Mouse (Mus musculus) kidney, adult 2 months (tissue): ENCODE results near the gene Tmem28. TPM values are rescaled to one million over a fixed set of nuclear protein-coding genes. Genes with fewer than 3 reads are reported as not detected.

Experiments
- DNase-seq: peaks from one replicate; pipeline ENCODE4 v3.0.0; 2021
- H3K27ac ChIP-seq: fragments of 200-500 bp; 2 replicates; pipeline ENCODE4 v1.5.1; 2012; ENCODE audit warnings: low read depth, low read length, control low read depth, inconsistent platforms; ENCODE audit not compliant: insufficient read depth
- H3K27me3 ChIP-seq: fragments of 200-500 bp; replicated peaks from 2 replicates; pipeline ENCODE4 v1.6.1; 2012; ENCODE audit warnings: mild to moderate bottlenecking, moderate library complexity, low read length, inconsistent platforms; ENCODE audit not compliant: control insufficient read depth, insufficient read depth
- H3K36me3 ChIP-seq: fragments of 200-500 bp; 2 replicates; pipeline ENCODE4 v1.6.1; 2012; ENCODE audit warnings: mild to moderate bottlenecking, moderate library complexity, low read length, inconsistent platforms; ENCODE audit not compliant: control insufficient read depth, insufficient read depth
- H3K4me1 ChIP-seq: fragments of 200-500 bp; 2 replicates; pipeline ENCODE4 v1.6.1; 2011; ENCODE audit warnings: low read length; ENCODE audit not compliant: control insufficient read depth, insufficient read depth
- H3K4me3 ChIP-seq: fragments of 200-500 bp; 2 replicates; pipeline ENCODE4 v1.5.1; 2011; ENCODE audit warnings: mild to moderate bottlenecking, low read depth, low read length, control low read depth; ENCODE audit not compliant: insufficient read depth
- CTCF ChIP-seq: fragments of 200-500 bp; conservative IDR thresholded peaks from 2 replicates; pipeline ENCODE4 v1.5.1; 2011; ENCODE audit warnings: low read depth, mild to moderate bottlenecking, control low read depth, low read length, moderate library complexity, mixed read lengths; ENCODE audit not compliant: insufficient read depth, insufficient read length
- POLR2A ChIP-seq: fragments of 200-500 bp; IDR thresholded peaks from one replicate; pipeline ENCODE4 v1.6.1; 2011; ENCODE audit warnings: low read depth, low read length, control low read depth
- WGBS: fragments of 180-500 bp; shearing (Covaris S2); methylation state at CpG from one replicate; pipeline ENCODE4 v1.1.7; 2018; 5-methylcytosine and 5-hydroxymethylcytosine counted together
- polyA plus RNA-seq: library from polyadenylated mRNA; depleted of rRNA; stranded (reverse); fragments of >200 nt; gene quantifications from 2 replicates; pipeline ENCODE4 v1.2.3, GENCODE M21; 2012; rRNA removed

Tmem28 gene
- polyA plus RNA-seq = 1.0 and 1.1 TPM in 2 replicates

DNA sequence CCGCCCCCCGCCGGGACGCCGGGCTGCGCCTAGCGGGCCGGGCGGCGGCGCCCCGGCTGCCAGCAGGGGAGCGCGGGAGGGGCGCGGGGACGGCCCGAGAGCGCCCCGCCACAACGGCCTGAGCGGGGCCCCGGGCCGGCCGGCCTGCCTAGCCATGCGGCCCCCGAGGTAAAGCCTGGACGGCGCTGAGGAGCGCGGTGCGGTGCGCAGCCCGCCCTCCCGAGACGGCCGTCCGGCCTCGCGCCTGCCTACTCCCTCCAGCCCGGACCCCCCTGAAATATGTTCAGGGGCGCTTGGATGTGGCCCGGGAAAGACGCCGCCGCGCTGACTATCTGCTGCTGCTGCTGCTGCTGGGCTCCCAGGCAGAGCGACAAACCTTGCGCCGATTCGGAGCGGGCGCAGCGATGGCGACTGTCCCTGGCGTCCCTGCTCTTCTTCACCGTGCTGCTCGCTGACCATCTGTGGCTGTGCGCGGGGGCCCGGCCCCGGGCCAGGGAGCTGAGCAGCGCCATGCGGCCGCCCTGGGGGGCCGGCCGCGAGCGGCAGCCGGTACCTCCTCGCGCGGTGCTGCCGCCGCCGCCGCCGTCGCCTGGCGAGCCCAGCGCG lies at the start of gene Tmem28:
Gene Tmem28, plus strand, starts transcription at position 232 of the 606 bp plus-strand sequence.
- H3K4me1 ChIP-seq = no peaks in the 10 kb centered on the region
- no peak within 1 kb of the TSS for H3K27ac ChIP-seq
- H3K4me3 ChIP-seq = peak within 1 kb of the TSS; percentile 54; the same call in 1 of the 2 replicates
- TF ChIP-seq CTCF (no peak), POLR2A (no peak)
- DNase-seq = no peak
- H3K36me3 ChIP-seq = no peaks in the 10 kb centered on the region
- no peaks in the 10 kb centered on the region; the same call in 1 of the 2 replicates for H3K27me3 ChIP-seq
- WGBS = 4% methylated on average over 51 of the region's 82 CpGs

GRCm38 (mm10) chrX:99780308-99780707 lies 40.5 kb upstream of the Tmem28 start:
- DNase-seq = no peak
- H3K36me3 ChIP-seq = no peaks in the 10 kb centered on the region
- no peak overlapping the region for H3K4me3 ChIP-seq
- no peak overlapping the region for H3K27ac ChIP-seq
- no peaks in the 10 kb centered on the region for H3K4me1 ChIP-seq
- no peaks in the 10 kb centered on the region for H3K27me3 ChIP-seq
- TF ChIP-seq CTCF (no peak), POLR2A (no peak)
- WGBS = 25% methylated on average over 4 of the region's 4 CpGs

DNA sequence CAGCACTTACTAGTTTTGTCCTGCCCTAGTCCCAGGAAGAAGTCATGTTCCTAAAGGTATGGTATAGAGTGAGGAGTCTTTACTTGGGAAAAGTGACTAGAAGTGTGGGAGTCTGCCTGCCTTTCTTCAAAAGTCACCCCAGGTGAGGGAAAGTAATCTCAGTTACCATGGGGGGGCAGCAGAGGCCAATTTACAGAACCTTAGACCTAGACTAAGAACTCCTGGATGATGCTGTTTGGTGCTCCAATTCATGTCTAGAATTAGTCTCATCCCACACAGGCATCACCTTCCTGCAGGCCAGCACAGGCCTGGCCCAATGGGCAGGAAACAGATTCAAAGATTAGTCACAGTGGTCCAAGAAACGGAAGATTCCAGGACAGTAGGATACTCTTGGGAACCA lies 12.4 kb upstream of the Tmem28 start:
- no peaks in the 10 kb centered on the region for H3K4me1 ChIP-seq
- TF ChIP-seq CTCF (no peak), POLR2A (no peak)
- H3K27me3 ChIP-seq = no peaks in the 10 kb centered on the region
- no peak overlapping the region for H3K4me3 ChIP-seq
- no peak overlapping the region for H3K27ac ChIP-seq
- H3K36me3 ChIP-seq = no peaks in the 10 kb centered on the region
- DNase-seq = peak; percentile 17
- WGBS = 44% methylated on average over 1 of the region's 1 CpGs

DNA sequence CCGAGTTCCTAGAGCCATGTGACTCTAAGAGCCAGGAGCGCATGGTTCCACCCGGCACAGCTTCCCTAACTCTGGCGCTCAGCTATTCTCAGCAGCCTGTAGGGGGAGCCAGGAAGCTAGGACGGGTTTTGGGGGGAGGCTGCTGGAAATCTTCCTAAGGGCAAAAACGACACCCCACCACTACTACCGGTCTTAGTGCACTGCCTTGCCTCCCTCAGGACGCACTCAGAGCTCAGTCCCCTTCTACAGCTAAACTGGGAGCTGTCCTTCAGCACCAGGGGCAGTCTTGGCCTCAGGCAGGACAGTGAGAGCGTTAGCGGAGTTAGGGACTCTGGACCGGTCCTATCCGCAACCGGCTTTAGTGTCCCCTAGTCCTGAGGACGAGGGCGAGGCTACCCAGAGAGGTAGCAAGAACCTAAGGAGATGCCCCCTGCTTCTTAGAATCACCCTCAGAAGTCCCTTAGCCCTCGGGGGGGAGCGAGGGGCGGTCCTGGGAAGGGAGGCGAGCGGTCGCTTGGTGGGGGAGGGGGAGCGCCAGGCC lies 1.4 kb upstream of the Tmem28 start:
- Histone ChIP-seq H3K4me3 (peak overlapping the region; percentile 19; the same call in 1 of the 2 replicates), H3K27me3 (no peaks in the 10 kb centered on the region; the same call in 1 of the 2 replicates), H3K36me3 (no peaks in the 10 kb centered on the region), H3K27ac (no peak overlapping the region), H3K4me1 (no peaks in the 10 kb centered on the region)
- TF ChIP-seq POLR2A (no peak), CTCF (no peak)
- DNase-seq = peak; percentile 56
- WGBS = 2% methylated on average over 22 of the region's 22 CpGs

- Histone ChIP-seq H3K36me3 (no peaks in the 10 kb centered on the region), H3K27ac (no peak overlapping the region), H3K27me3 (no peaks in the 10 kb centered on the region; the same call in 1 of the 2 replicates), H3K4me1 (no peaks in the 10 kb centered on the region), H3K4me3 (peak overlapping the region; percentile 54; the same call in 1 of the 2 replicates)
- under 1% methylated on average over 61 of the region's 105 CpGs for WGBS
- peak; percentile 9 for DNase-seq
- TF ChIP-seq POLR2A (no peak), CTCF (no peak)
Measured at GRCm38 (mm10) chrX:99819936-99820789, 658 bp upstream of the Tmem28 start.

- 4% methylated on average over 2 of the region's 2 CpGs for WGBS
Measured at GRCm38 (mm10) chrX:99842090-99842489, 21.3 kb downstream of the Tmem28 start.

More at GRCm38 (mm10) chrX:99842090-99842489, 21.3 kb downstream of the Tmem28 start:
- Histone ChIP-seq H3K36me3 (no peaks in the 10 kb centered on the region), H3K4me3 (no peak overlapping the region), H3K4me1 (no peaks in the 10 kb centered on the region), H3K27me3 (no peaks in the 10 kb centered on the region), H3K27ac (no peak overlapping the region)
- TF ChIP-seq POLR2A = no peak
- no peak for TF ChIP-seq CTCF
- DNase-seq = no peak
